Mouse (Mus musculus) small intestine, adult 2 months (tissue): ENCODE measurements around the gene Rassf3. TPM values are rescaled to one million over a fixed set of nuclear protein-coding genes. Genes with fewer than 3 reads are reported as not detected.

ENCODE experiments used
- H3K27ac ChIP-seq: fragments of 200-500 bp; 2 replicates; pipeline ENCODE4 v1.5.1; 2012; ENCODE audit warnings: low read depth, low read length, control low read depth, inconsistent platforms; ENCODE audit not compliant: insufficient read depth
- H3K27me3 ChIP-seq: fragments of 200-500 bp; 2 replicates; pipeline ENCODE4 v1.6.1; 2012; ENCODE audit warnings: mild to moderate bottlenecking, moderate library complexity, low read length, inconsistent platforms; ENCODE audit not compliant: control insufficient read depth, insufficient read depth
- H3K36me3 ChIP-seq: fragments of 200-500 bp; 2 replicates; pipeline ENCODE4 v1.6.1; 2012; ENCODE audit warnings: mild to moderate bottlenecking, low read length, control low read depth, inconsistent platforms; ENCODE audit not compliant: control insufficient read depth, insufficient read depth
- H3K4me1 ChIP-seq: fragments of 200-500 bp; 2 replicates; pipeline ENCODE4 v1.6.1; 2012; ENCODE audit warnings: low read length, inconsistent platforms, mixed read lengths; ENCODE audit not compliant: control insufficient read depth, insufficient read depth, insufficient read length
- H3K4me3 ChIP-seq: fragments of 200-500 bp; 2 replicates; pipeline ENCODE4 v1.5.1; 2012; ENCODE audit warnings: low read depth, mild to moderate bottlenecking, control low read depth, inconsistent platforms, low read length, moderate library complexity
- CTCF ChIP-seq: fragments of 200-500 bp; IDR thresholded peaks from 2 replicates; pipeline ENCODE4 v1.5.1; 2012; ENCODE audit warnings: low read depth, mild to moderate bottlenecking, control low read depth, inconsistent platforms, low read length, moderate library complexity, mixed read lengths; ENCODE audit not compliant: insufficient replicate concordance, insufficient read length; ENCODE audit errors: extremely low read depth
- POLR2A ChIP-seq: fragments of 200-500 bp; IDR thresholded peaks from 2 replicates; pipeline ENCODE4 v1.6.1; 2012; ENCODE audit warnings: low read depth, mild to moderate bottlenecking, control low read depth, inconsistent platforms, low read length, moderate library complexity
- WGBS: fragments of 180-500 bp; shearing (Covaris S2); methylation state at CpG from one replicate; pipeline ENCODE4 v1.1.7; 2018; 5-methylcytosine and 5-hydroxymethylcytosine counted together
- polyA plus RNA-seq: library from polyadenylated mRNA; depleted of rRNA; stranded (reverse); fragments of >200 nt; gene quantifications from 2 replicates; pipeline ENCODE4 v1.2.3, GENCODE M21; 2012

Rassf3 gene
- polyA plus RNA-seq, 1 experiment: 25.8 TPM

GRCm38 (mm10) chr10:121414127-121414526, 62.0 kb downstream of the Rassf3 start:
- no peak overlapping the region for H3K4me3 ChIP-seq
- H3K36me3 ChIP-seq: peaks cover 56% of the 10 kb centered on the region
- no peaks in the 10 kb centered on the region for H3K4me1 ChIP-seq
- H3K27ac ChIP-seq: no peak overlapping the region
- TF ChIP-seq POLR2A: no peak
- no peak for TF ChIP-seq CTCF
- whole genome bisulfite sequencing: 83% methylated on average over 13 of the region's 13 CpGs
- no peaks in the 10 kb centered on the region for H3K27me3 ChIP-seq

GRCm38 (mm10) chr10:121412824-121413223, 63.3 kb downstream of the Rassf3 start:
- 91% methylated on average over 17 of the region's 17 CpGs for WGBS
- no peak for TF ChIP-seq POLR2A
- peaks cover 52% of the 10 kb centered on the region for H3K36me3 ChIP-seq
- H3K27ac ChIP-seq: no peak overlapping the region
- no peaks in the 10 kb centered on the region for H3K4me1 ChIP-seq
- no peak overlapping the region for H3K4me3 ChIP-seq
- no peaks in the 10 kb centered on the region for H3K27me3 ChIP-seq

- H3K36me3 ChIP-seq: peaks cover 52% of the 10 kb centered on the region
- no peaks in the 10 kb centered on the region for H3K27me3 ChIP-seq
- H3K4me3 ChIP-seq: no peak overlapping the region
- 87% methylated on average over 11 of the region's 11 CpGs for WGBS
- H3K4me1 ChIP-seq: no peaks in the 10 kb centered on the region
- TF ChIP-seq POLR2A (no peak), CTCF (no peak)
- no peak overlapping the region for H3K27ac ChIP-seq
Observed at GRCm38 (mm10) chr10:121411721-121412455, 64.3 kb downstream of the Rassf3 start.

GRCm38 (mm10) chr10:121409717-121410116, 66.4 kb downstream of the Rassf3 start:
- TF ChIP-seq CTCF: peak; percentile 84; the same call in 1 of the 2 replicates
- no peak for TF ChIP-seq POLR2A
- H3K4me3 ChIP-seq: no peak overlapping the region
- no peaks in the 10 kb centered on the region for H3K27me3 ChIP-seq
- no peaks in the 10 kb centered on the region for H3K4me1 ChIP-seq
- 52% methylated on average over 7 of the region's 7 CpGs for WGBS
- peaks cover 38% of the 10 kb centered on the region for H3K36me3 ChIP-seq
- no peak overlapping the region for H3K27ac ChIP-seq

GRCm38 (mm10) chr10:121403946-121404345, 72.2 kb downstream of the Rassf3 start:
- no peak for TF ChIP-seq CTCF
- TF ChIP-seq POLR2A: no peak
- 79% methylated on average over 6 of the region's 9 CpGs for WGBS
- no peak overlapping the region for H3K4me3 ChIP-seq
- H3K4me1 ChIP-seq: no peaks in the 10 kb centered on the region
- no peaks in the 10 kb centered on the region for H3K36me3 ChIP-seq
- no peaks in the 10 kb centered on the region for H3K27me3 ChIP-seq
- H3K27ac ChIP-seq: no peak overlapping the region

- H3K27ac ChIP-seq: no peak overlapping the region
- WGBS: 79% methylated on average over 9 of the region's 9 CpGs
- no peak overlapping the region for H3K4me3 ChIP-seq
- H3K27me3 ChIP-seq: no peaks in the 10 kb centered on the region
- TF ChIP-seq CTCF: no peak
- TF ChIP-seq POLR2A: no peak
- no peaks in the 10 kb centered on the region for H3K4me1 ChIP-seq
- no peaks in the 10 kb centered on the region for H3K36me3 ChIP-seq
Observed at GRCm38 (mm10) chr10:121403104-121403503, 73.0 kb downstream of the Rassf3 start.

GRCm38 (mm10) chr10:121401005-121401404, 75.1 kb downstream of the Rassf3 start:
- Histone ChIP-seq H3K27me3 (no peaks in the 10 kb centered on the region), H3K4me3 (no peak overlapping the region), H3K27ac (no peak overlapping the region), H3K4me1 (no peaks in the 10 kb centered on the region), H3K36me3 (peaks cover 9% of the 10 kb centered on the region)
- TF ChIP-seq POLR2A (no peak), CTCF (no peak)
- WGBS: 87% methylated on average over 7 of the region's 7 CpGs
